Mouse (Mus musculus): ENCODE measurements around the gene Armc6. TPM values are rescaled to one million over a fixed set of nuclear protein-coding genes. Genes with fewer than 3 reads are reported as not detected.
A peak's percentile ranks its signal among the peaks of the same experiment; 100 is the strongest.

Armc6 gene
- polyA plus RNA-seq, 1 experiment from 2014 or later, result 31.6 TPM

DNA sequence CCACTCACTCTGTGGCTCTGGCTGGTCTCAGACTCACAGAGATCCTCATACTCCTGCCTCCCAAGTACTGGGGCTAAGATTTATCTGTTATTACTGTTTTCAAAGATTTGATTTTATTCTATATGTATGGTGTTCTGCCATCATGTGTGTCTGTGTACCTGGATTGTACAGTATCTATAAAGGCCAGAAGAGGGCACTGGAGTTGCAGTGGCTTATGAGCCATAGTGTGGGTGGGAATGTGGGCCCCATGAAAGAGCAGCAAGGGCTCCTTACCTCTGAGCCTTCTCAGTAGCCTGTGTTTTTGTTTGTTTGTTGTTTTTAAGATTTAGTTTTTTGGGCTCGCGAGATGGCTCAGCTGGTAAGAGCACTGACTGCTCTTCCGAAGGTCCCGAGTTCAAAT is 55.2 kb downstream of the Armc6 start:
- H3K9me3 ChIP-seq, result no peaks in the 10 kb centered on the region
- DNase-seq (ENCODE audit: low spot score), result no peak
- WGBS, result 94% methylated on average over 4 of the region's 4 CpGs
- H3K27ac ChIP-seq, result no peak overlapping the region
- peaks cover 63% of the 10 kb centered on the region for H3K36me3 ChIP-seq
- H3K4me3 ChIP-seq, result no peak overlapping the region
- H3K27me3 ChIP-seq (ENCODE audit: insufficient read depth, poor library complexity, severe bottlenecking), result no peaks in the 10 kb centered on the region
- peaks cover 25% of the 10 kb centered on the region for H3K4me1 ChIP-seq

DNA sequence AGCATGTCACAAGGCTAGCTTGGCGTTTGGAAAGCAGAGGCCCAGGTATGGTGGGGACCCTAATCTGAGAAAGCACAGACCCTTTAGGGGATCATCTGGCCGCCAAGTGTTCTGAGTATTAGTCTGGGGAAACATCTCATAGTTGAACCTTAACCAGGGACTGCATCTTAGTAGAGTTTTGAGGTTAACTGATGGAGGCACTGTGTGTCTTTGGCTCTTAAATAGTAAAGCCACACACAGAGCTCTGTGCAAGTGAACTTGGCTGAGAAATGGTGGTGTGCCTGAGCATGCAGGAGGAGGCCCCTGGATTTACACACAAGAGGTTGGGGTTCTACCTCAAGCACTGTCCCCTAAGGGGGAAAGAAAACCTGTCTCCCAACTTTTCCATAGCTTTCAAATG is 56.0 kb downstream of the Armc6 start:
- DNase-seq (ENCODE audit: low spot score), result no peak
- no peak overlapping the region for H3K4me3 ChIP-seq
- H3K27me3 ChIP-seq (ENCODE audit: insufficient read depth, poor library complexity, severe bottlenecking), result no peaks in the 10 kb centered on the region
- 91% methylated on average over 2 of the region's 2 CpGs for WGBS
- H3K36me3 ChIP-seq, result peaks cover 61% of the 10 kb centered on the region
- no peaks in the 10 kb centered on the region for H3K9me3 ChIP-seq
- H3K27ac ChIP-seq, result no peak overlapping the region
- H3K4me1 ChIP-seq, result peaks cover 32% of the 10 kb centered on the region

DNA sequence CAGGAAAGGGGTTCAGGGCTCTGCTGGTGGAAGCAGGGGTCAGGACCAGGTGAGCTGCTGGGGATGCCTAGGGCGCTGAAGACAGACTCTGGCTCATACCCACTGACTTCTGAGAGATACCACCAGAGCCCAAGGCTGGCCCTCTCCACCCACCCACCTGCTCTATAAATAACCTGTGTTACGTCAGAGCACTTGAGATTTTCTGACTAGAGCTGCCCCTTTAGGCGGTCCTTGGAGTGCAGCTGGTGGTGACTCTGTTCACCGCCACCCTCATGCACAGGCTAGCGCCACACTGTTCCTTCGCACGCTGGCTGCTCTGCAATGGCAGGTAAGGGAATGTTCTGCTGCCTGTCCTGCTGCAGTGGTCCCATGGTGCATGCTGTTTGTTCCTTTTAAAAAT is 60.2 kb downstream of the Armc6 start:
- peaks cover 24% of the 10 kb centered on the region for H3K4me1 ChIP-seq
- H3K9me3 ChIP-seq, result no peaks in the 10 kb centered on the region
- peak overlapping the region; percentile 56; the same call in 1 of the 2 replicates for H3K27ac ChIP-seq
- DNase-seq (ENCODE audit: low spot score), result no peak
- H3K4me3 ChIP-seq, result peak overlapping the region; percentile 42
- peaks cover 29% of the 10 kb centered on the region for H3K36me3 ChIP-seq
- WGBS, result 55% methylated on average over 7 of the region's 7 CpGs
- no peaks in the 10 kb centered on the region for H3K27me3 ChIP-seq (ENCODE audit: insufficient read depth, poor library complexity, severe bottlenecking)

GRCm38 (mm10) chr8:70173320-70173719 is 60.9 kb downstream of the Armc6 start:
- Histone ChIP-seq H3K4me1 (peaks cover 24% of the 10 kb centered on the region), H3K27me3 (ENCODE audit: insufficient read depth, poor library complexity, severe bottlenecking) (peaks cover 3% of the 10 kb centered on the region; the same call in 1 of the 2 replicates), H3K4me3 (peak overlapping the region; percentile 82; the same call in 1 of the 2 replicates), H3K36me3 (peaks cover 21% of the 10 kb centered on the region), H3K9me3 (no peaks in the 10 kb centered on the region), H3K27ac (0 out of 2 replicates have a peak overlapping the region, but pooled peaks have one; percentile 56)
- 82% methylated on average over 5 of the region's 5 CpGs for WGBS
- no peak for DNase-seq (ENCODE audit: low spot score)

DNA sequence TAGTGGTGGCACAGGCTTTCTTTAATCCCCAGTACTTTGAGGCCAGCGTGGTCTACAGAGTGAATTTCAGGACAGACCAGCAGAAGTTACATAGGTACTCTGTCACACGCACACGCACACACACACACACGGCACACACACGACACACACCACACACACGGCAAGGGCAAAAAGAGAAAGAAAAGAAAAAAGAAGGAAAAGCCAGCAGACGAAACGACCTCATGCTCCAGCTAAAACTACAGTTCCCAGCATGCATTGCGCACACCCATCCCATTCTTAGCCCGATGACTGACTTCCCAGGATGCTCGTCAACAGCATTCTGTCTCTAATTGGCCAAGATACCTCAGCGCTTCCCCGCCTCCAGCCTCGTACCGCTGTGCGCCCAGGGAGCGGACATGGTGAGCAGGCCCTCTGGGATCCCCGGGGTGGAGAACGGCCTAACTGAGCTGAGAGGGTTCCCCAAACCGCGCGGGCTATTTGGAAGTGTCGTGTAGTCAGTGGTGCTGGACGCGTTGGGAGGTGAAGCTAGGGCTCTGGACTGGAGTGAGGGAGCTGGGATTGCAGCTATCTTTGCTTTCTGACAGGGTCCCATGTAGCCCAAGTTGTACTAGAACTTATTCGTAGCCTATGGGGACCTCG is 62.1 kb downstream of the Armc6 start, which contains the start of gene Tmem161a:
TSS of gene Tmem161a (plus strand) at position 314 of the 639 bp plus-strand sequence.
- H3K27ac ChIP-seq, result peak within 1 kb of the TSS; percentile 91

GRCm38 (mm10) chr8:70171240-70171639 is 63.0 kb downstream of the Armc6 start:
- H3K4me1 ChIP-seq, result peaks cover 34% of the 10 kb centered on the region
- H3K9me3 ChIP-seq, result no peaks in the 10 kb centered on the region
- H3K36me3 ChIP-seq, result 0 out of 2 replicates have a peak, but pooled peaks cover 2% of the 10 kb centered on the region
- peaks cover 24% of the 10 kb centered on the region for H3K27me3 ChIP-seq (ENCODE audit: insufficient read depth, poor library complexity, severe bottlenecking)
- H3K4me3 ChIP-seq, result no peak overlapping the region
- no peak for DNase-seq (ENCODE audit: low spot score)
- no peak overlapping the region; the same call in 1 of the 2 replicates for H3K27ac ChIP-seq
- 86% methylated on average over 7 of the region's 7 CpGs for WGBS

More for the DNA sequence above, 62.1 kb downstream of the Armc6 start, which contains the start of gene Tmem161a:
- Histone ChIP-seq H3K36me3 (peaks cover 12% of the 10 kb centered on the region), H3K9me3 (no peaks in the 10 kb centered on the region), H3K4me3 (peak within 1 kb of the TSS; percentile 82), H3K4me1 (peaks cover 25% of the 10 kb centered on the region), H3K27me3 (ENCODE audit: insufficient read depth, poor library complexity, severe bottlenecking) (peaks cover 15% of the 10 kb centered on the region)
- WGBS, result 3% methylated on average over 27 of the region's 27 CpGs
- DNase-seq (ENCODE audit: low spot score), result peak; percentile 97

DNA sequence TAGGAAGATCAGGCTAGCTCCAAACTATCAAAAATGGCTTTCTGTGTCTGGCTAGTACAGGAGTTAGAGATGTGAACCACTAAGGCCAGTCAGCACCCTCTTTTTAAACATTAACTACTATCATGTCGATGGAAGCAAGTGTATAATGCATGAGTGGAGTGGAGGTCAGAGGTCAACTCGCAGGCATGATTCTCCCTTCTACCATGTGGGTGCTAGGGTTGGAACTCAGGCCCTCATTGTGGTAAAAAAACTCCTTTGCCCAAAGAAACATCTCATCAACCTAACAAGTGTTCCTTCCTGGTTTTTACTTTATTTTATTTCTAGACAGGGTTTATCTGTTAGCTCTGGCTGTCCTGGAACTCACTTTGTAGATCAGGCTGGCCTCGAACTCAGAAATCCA is 63.5 kb downstream of the Armc6 start:
- Histone ChIP-seq H3K27ac (no peak overlapping the region), H3K9me3 (no peaks in the 10 kb centered on the region), H3K36me3 (0 out of 2 replicates have a peak, but pooled peaks cover 2% of the 10 kb centered on the region), H3K4me1 (peaks cover 39% of the 10 kb centered on the region), H3K4me3 (no peak overlapping the region), H3K27me3 (ENCODE audit: insufficient read depth, poor library complexity, severe bottlenecking) (peaks cover 29% of the 10 kb centered on the region)
- no peak for DNase-seq (ENCODE audit: low spot score)
- 78% methylated on average over 3 of the region's 3 CpGs for WGBS

Other genes starting within 250 kb of the Armc6 start
- 47.5 and 49.0 TPM in 2 replicates for gene Gatad2a, start 238.1 kb downstream of the Armc6 start, polyA plus RNA-seq (2016; fragmentation: Nextera tagmentation; extraction: Ambion mirVana)
- 46.5 and 49.9 TPM in 2 replicates for gene Mau2, start 191.7 kb downstream of the Armc6 start, polyA plus RNA-seq (2016; fragmentation: Nextera tagmentation; extraction: Ambion mirVana)
- gene Sugp1, start 191.7 kb downstream of the Armc6 start, polyA plus RNA-seq (2016; fragmentation: Nextera tagmentation; extraction: Ambion mirVana), result 41.1 and 45.0 TPM in 2 replicates
- 0.94 and 1.3 TPM in 2 replicates for gene Tm6sf2, start 161.5 kb downstream of the Armc6 start, polyA plus RNA-seq (2016; fragmentation: Nextera tagmentation; extraction: Ambion mirVana)
- 0.30 and 0.62 TPM in 2 replicates for gene Hapln4, start 151.0 kb downstream of the Armc6 start, polyA plus RNA-seq (2016; fragmentation: Nextera tagmentation; extraction: Ambion mirVana)
- 0.06 and 0.29 TPM in 2 replicates for gene Ncan, start 113.6 kb downstream of the Armc6 start, polyA plus RNA-seq (2016; fragmentation: Nextera tagmentation; extraction: Ambion mirVana)
- gene Nr2c2ap, start 103.1 kb downstream of the Armc6 start, polyA plus RNA-seq (2016; fragmentation: Nextera tagmentation; extraction: Ambion mirVana), result 35.4 and 39.6 TPM in 2 replicates
- gene Rfxank, start 95.3 kb downstream of the Armc6 start, polyA plus RNA-seq (2016; fragmentation: Nextera tagmentation; extraction: Ambion mirVana), result 16.5 and 18.3 TPM in 2 replicates
- gene Borcs8, start 95.0 kb downstream of the Armc6 start, polyA plus RNA-seq (2016; fragmentation: Nextera tagmentation; extraction: Ambion mirVana), result 39.6 and 43.9 TPM in 2 replicates
- gene Mef2b, start 94.8 kb downstream of the Armc6 start, polyA plus RNA-seq (2016; fragmentation: Nextera tagmentation; extraction: Ambion mirVana), result 0.23 and 0.53 TPM in 2 replicates
- gene Tmem161a, start 62.1 kb downstream of the Armc6 start, polyA plus RNA-seq (2016; fragmentation: Nextera tagmentation; extraction: Ambion mirVana), result 93.9 and 123 TPM in 2 replicates
- 5.8 and 9.5 TPM in 2 replicates for gene Slc25a42, start 22.2 kb downstream of the Armc6 start, polyA plus RNA-seq (2016; fragmentation: Nextera tagmentation; extraction: Ambion mirVana)
- 34.7 and 34.8 TPM in 2 replicates for gene Sugp2, start 240 bp downstream of the Armc6 start, polyA plus RNA-seq (2016; fragmentation: Nextera tagmentation; extraction: Ambion mirVana)
- 42.7 and 80.5 TPM in 2 replicates for gene Homer3, start 48.4 kb upstream of the Armc6 start, polyA plus RNA-seq (2016; fragmentation: Nextera tagmentation; extraction: Ambion mirVana)
- gene Ddx49, start 68.0 kb upstream of the Armc6 start, polyA plus RNA-seq (2016; fragmentation: Nextera tagmentation; extraction: Ambion mirVana), result 40.5 and 47.5 TPM in 2 replicates
- gene Cope, start 68.1 kb upstream of the Armc6 start, polyA plus RNA-seq (2016; fragmentation: Nextera tagmentation; extraction: Ambion mirVana), result 379 and 398 TPM in 2 replicates
- 1.4 TPM in 2 replicates for gene Cers1, start 81.3 kb upstream of the Armc6 start, polyA plus RNA-seq (2016; fragmentation: Nextera tagmentation; extraction: Ambion mirVana)
- 1.9 and 4.2 TPM in 2 replicates for gene Gdf1, start 95.4 kb upstream of the Armc6 start, polyA plus RNA-seq (2016; fragmentation: Nextera tagmentation; extraction: Ambion mirVana)
- gene Upf1, start 118.8 kb upstream of the Armc6 start, polyA plus RNA-seq (2016; fragmentation: Nextera tagmentation; extraction: Ambion mirVana), result 14.5 and 19.8 TPM in 2 replicates
- gene Comp, start 139.1 kb upstream of the Armc6 start, polyA plus RNA-seq (2016; fragmentation: Nextera tagmentation; extraction: Ambion mirVana), result 0.43 and 1.2 TPM in 2 replicates
- 13.0 and 15.8 TPM in 2 replicates for gene Crtc1, start 205.1 kb upstream of the Armc6 start, polyA plus RNA-seq (2016; fragmentation: Nextera tagmentation; extraction: Ambion mirVana)
- gene Klhl26, start 242.5 kb upstream of the Armc6 start, polyA plus RNA-seq (2016; fragmentation: Nextera tagmentation; extraction: Ambion mirVana), result 15.6 and 15.7 TPM in 2 replicates